Mouse (Mus musculus) forebrain, embryonic 11.5 days (tissue): ENCODE measurements around the gene Ssrp1. TPM values are rescaled to one million over a fixed set of nuclear protein-coding genes. Genes with fewer than 3 reads are reported as not detected.

ENCODE experiments used
- ATAC-seq: fragments of 200-750 bp; cut with Nextera tagmentation; replicated peaks from 2 replicates; pipeline ENCODE4 v1.8.0; 2017; ENCODE audit warnings: moderate TSS enrichment; ENCODE audit not compliant: low FRiP score
- DNase-seq: peaks from one replicate; pipeline ENCODE4 v3.0.0-alpha.2; 2017; ENCODE audit warnings: low spot score
- H3K27ac ChIP-seq: fragments of 300-500 bp; sonication (generic); 2 replicates; pipeline ENCODE4 v1.5.1; 2014; ENCODE audit warnings: low read depth, low read length
- H3K27me3 ChIP-seq: fragments of 300-500 bp; sonication (generic); 2 replicates; pipeline ENCODE4 v1.6.1; 2014; ENCODE audit warnings: mild to moderate bottlenecking, low read length, mixed read lengths; ENCODE audit not compliant: control insufficient read depth, insufficient read depth
- H3K36me3 ChIP-seq: fragments of 300-500 bp; sonication (generic); 2 replicates; pipeline ENCODE4 v1.6.1; 2014; ENCODE audit warnings: mild to moderate bottlenecking, low read length, moderate library complexity, mixed read lengths; ENCODE audit not compliant: control insufficient read depth, insufficient read depth
- H3K4me1 ChIP-seq: fragments of 300-500 bp; sonication (generic); replicated peaks from 2 replicates; pipeline ENCODE4 v1.6.1; 2014; ENCODE audit warnings: low read length, mixed read lengths; ENCODE audit not compliant: control insufficient read depth, insufficient read depth
- H3K4me2 ChIP-seq: fragments of 300-500 bp; sonication (generic); 2 replicates; pipeline ENCODE4 v1.6.1; 2014; ENCODE audit warnings: low read depth, mild to moderate bottlenecking, low read length, moderate library complexity, mixed read lengths; ENCODE audit not compliant: severe bottlenecking
- H3K4me3 ChIP-seq: fragments of 300-500 bp; sonication (generic); 2 replicates; pipeline ENCODE4 v1.5.1; 2014; ENCODE audit warnings: low read depth, low read length
- H3K9ac ChIP-seq: fragments of 300-500 bp; sonication (generic); 2 replicates; pipeline ENCODE4 v1.6.1; 2014; ENCODE audit warnings: low read length
- H3K9me3 ChIP-seq: fragments of 300-500 bp; sonication (generic); 2 replicates; pipeline ENCODE4 v1.6.1; 2016; ENCODE audit warnings: low read length, mixed read lengths; ENCODE audit not compliant: control insufficient read depth
- WGBS: fragments of 180-500 bp; shearing (Covaris S2); extraction: QIAGEN DNeasy Blood & Tissue Kit; methylation state at CpG from one replicate; pipeline ENCODE4 v1.1.7; 2014; 5-methylcytosine and 5-hydroxymethylcytosine counted together
- polyA plus RNA-seq: library from polyadenylated mRNA; unstranded; fragments of >200 nt; fragmentation: Nextera tagmentation; extraction: Ambion mirVana; gene quantifications from 2 replicates; pipeline ENCODE4 v1.2.1, GENCODE M21; 2014

Ssrp1 gene
- polyA plus RNA-seq, 1 experiment from 2014 or later = 375 TPM

DNA sequence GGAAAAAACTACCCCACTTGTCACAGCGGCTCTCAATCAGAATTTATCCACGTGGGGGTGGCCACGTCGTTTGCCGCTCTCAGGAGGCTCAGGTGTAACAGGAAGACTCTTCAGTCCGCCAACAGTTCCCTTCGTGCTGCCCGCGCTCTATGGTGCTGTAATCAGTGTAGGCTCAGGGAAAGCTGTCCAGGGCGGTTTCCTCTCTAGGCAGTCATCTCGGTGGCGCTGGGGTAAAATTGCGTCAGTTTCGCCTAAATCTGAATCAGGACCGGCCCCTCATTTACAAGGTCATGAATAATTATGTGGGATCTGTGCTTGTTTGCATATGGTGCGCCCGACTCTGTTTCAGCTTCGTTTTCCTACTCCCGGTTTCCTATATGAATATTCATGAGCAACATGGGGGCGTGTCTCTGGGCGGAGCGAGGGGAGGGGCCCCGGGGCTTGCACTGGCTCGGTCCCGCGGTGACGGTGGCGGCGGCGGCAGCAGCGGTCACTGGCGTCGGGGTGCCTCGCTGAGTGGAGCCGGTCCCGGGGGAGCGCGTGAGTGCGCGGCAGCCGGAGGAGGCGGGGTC, 10.6 kb downstream of the Ssrp1 start, which contains the start of gene Tnks1bp1:
Gene Tnks1bp1, plus strand, starts transcription at position 427 of the 572 bp plus-strand sequence.
- peak; percentile 96 for DNase-seq
- H3K27me3 ChIP-seq = no peaks in the 10 kb centered on the region
- H3K9ac ChIP-seq = peak within 1 kb of the TSS; percentile 66
- H3K36me3 ChIP-seq = peaks cover 9% of the 10 kb centered on the region
- H3K27ac ChIP-seq = peak within 1 kb of the TSS; percentile 75
- peak; percentile 84 for ATAC-seq
- H3K4me3 ChIP-seq = peak within 1 kb of the TSS; percentile 66
- WGBS = under 1% methylated on average over 42 of the region's 42 CpGs
- H3K4me2 ChIP-seq = peak within 1 kb of the TSS; percentile 60
- H3K9me3 ChIP-seq = no peaks in the 10 kb centered on the region
- peaks cover 28% of the 10 kb centered on the region for H3K4me1 ChIP-seq

DNA sequence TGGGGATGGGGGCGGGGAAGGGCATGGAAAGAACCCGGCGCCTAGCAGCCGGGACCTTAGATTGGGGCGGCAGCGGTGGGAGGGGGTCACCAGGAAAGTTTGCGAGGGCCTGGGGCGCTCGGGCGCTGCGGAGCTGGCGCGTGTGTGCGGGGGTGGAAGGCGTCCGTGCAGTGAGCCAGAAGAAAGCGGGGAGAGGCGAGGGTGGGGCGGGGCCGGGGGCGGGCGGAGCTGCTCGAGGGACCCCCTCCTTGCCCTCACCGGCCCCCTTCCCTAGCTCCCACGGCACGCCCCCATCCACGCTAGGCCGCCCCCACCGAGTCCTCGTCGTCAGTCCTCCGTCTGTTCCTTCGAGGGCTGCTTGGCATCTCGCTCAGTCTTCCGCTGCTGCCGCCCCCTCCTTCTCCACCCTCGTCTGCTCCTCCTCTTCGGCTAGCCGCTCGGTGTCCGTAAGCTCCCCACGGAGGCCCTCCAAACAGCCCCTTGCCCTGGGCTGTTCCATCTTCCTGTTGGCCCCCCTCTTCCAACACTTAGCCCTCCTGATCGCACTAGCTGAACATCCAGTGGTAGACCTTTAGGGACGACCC, 11.2 kb downstream of the Ssrp1 start:
- Histone ChIP-seq H3K4me3 (peak overlapping the region; percentile 66), H3K9me3 (no peaks in the 10 kb centered on the region), H3K27ac (peak overlapping the region; percentile 75), H3K4me1 (peaks cover 28% of the 10 kb centered on the region), H3K4me2 (peak overlapping the region; percentile 60), H3K9ac (peak overlapping the region; percentile 66), H3K36me3 (peaks cover 6% of the 10 kb centered on the region), H3K27me3 (no peaks in the 10 kb centered on the region)
- peak; percentile 86 for DNase-seq
- WGBS = under 1% methylated on average over 24 of the region's 44 CpGs
- ATAC-seq = peak; percentile 74

DNA sequence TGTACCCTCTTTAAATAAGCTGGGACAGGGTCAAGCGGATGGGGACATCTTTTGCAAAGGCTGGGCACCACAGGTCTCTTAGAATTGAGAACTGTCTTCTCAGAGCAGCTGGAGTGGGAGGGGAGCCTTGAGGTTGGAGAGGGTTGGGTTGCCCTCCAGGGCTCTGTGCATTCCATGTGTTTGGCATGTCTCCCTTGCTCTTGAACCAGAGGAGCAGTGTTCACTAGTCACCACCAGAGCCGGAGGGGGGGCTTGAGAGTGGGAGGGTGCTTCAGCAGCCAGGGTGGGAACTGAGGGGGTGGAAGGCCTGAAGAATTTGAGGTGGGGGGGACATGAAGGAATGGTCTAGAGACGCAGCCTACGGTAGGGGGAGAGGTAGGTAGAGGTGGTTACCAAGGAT, 12.2 kb downstream of the Ssrp1 start:
- Histone ChIP-seq H3K4me3 (0 out of 2 replicates have a peak overlapping the region, but pooled peaks have one; percentile 66), H3K27me3 (no peaks in the 10 kb centered on the region), H3K36me3 (no peaks in the 10 kb centered on the region; the same call in 1 of the 2 replicates), H3K9ac (no peak overlapping the region; the same call in 1 of the 2 replicates), H3K4me2 (peak overlapping the region; percentile 60; the same call in 1 of the 2 replicates), H3K9me3 (no peaks in the 10 kb centered on the region), H3K27ac (no peak overlapping the region; the same call in 1 of the 2 replicates), H3K4me1 (peaks cover 28% of the 10 kb centered on the region)
- no peak for ATAC-seq
- DNase-seq = no peak
- 68% methylated on average over 4 of the region's 4 CpGs for WGBS

DNA sequence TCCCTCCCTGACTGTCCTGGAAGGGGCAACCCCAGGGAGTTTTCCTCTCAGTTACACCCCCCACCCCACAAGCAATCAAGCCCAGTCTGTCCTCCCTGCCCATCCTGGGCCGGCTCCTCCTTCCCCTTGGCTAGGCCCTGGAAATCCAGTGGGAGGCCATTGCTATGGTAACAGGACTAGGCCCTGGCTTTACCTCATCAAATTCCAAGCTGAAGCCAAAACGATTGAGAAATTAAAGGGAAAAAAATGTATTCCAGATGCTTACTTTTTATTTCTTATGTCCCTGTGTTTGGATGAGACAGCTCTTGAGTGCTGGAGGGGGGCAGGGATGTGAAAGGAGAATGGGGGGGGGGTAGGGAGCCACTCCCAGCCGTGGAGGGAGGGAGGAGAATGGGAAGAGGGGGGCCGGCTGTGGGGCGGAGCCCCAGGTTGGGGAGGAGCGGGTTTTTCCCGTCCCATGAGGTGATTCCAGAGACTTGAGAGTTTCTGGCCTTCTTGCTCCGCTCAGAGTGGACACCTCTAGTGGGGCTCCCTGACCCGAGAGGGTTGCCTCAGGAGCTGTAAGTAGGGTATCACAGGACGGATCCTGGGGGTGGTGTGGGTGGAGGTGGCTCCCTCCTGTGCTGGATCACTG, 13.1 kb downstream of the Ssrp1 start:
- H3K9ac ChIP-seq = peak overlapping the region; percentile 37; the same call in 1 of the 2 replicates
- peaks cover 3% of the 10 kb centered on the region; the same call in 1 of the 2 replicates for H3K36me3 ChIP-seq
- DNase-seq (peak; percentile 75), ATAC-seq (peak; percentile 28; the same call in 1 of the 2 replicates)
- H3K4me2 ChIP-seq = peak overlapping the region; percentile 46
- no peaks in the 10 kb centered on the region for H3K9me3 ChIP-seq
- peak overlapping the region; percentile 14 for H3K4me3 ChIP-seq
- WGBS = 9% methylated on average over 10 of the region's 10 CpGs
- H3K27me3 ChIP-seq = no peaks in the 10 kb centered on the region
- peaks cover 28% of the 10 kb centered on the region for H3K4me1 ChIP-seq
- peak overlapping the region; percentile 41; the same call in 1 of the 2 replicates for H3K27ac ChIP-seq

DNA sequence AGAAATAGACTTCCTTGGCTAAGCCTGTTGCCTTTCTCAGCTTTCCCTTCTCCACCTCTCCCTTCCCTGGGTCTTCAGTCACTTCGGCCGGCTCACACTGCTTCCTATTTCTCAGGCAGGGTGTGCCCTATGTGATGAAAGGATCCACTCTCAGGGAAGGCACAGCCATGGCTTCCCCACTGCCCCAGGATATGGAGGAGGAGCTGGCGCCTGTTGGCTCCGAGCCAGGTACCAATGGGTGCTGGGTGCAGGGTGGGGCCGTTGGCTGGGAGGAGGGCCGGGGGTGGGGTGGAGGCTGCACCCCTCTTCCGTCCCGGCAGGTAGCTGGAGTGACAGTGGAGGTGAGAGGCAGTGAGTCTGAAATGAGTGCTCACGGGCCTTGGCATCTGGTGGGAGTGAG, 13.7 kb downstream of the Ssrp1 start:
- ATAC-seq = no peak
- Histone ChIP-seq H3K4me2 (peak overlapping the region; percentile 46), H3K9ac (peak overlapping the region; percentile 37; the same call in 1 of the 2 replicates), H3K27me3 (no peaks in the 10 kb centered on the region), H3K9me3 (no peaks in the 10 kb centered on the region), H3K4me3 (peak overlapping the region; percentile 14), H3K36me3 (peaks cover 3% of the 10 kb centered on the region; the same call in 1 of the 2 replicates), H3K4me1 (peaks cover 28% of the 10 kb centered on the region), H3K27ac (peak overlapping the region; percentile 27; the same call in 1 of the 2 replicates)
- WGBS = 65% methylated on average over 9 of the region's 9 CpGs
- DNase-seq = no peak

DNA sequence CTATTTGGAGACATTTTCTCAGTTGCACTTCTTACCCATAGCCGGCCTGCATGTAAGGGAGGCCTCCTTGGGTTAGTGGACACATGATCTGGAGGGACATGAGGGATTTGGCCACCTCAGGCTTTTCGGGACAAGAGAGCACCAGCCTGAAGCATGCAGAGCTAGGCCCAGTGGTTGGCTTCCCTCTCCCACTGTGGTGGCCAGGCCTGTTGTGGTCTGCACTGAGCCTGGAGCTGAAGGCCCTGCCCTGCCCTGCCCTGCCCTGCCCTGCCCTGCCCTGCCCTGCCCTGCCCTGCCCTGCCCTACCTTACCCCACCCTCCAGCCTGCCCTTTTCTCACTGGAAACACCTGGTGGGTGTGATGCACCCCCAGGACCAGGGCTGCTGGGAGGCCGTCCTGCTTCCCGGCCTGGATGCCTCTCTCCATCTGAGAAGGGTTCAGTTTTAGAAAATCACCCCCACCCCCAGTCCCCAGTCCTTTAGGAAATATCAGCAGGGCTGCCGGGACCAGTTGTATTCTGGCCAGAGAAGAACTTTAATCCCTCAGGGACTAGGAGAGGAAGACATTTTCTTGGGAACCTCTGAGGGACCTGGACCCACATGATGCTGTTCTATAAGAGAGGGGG, 16.3 kb downstream of the Ssrp1 start:
- ATAC-seq (no peak), DNase-seq (no peak)
- Histone ChIP-seq H3K4me3 (no peak overlapping the region), H3K27me3 (no peaks in the 10 kb centered on the region), H3K9ac (no peak overlapping the region), H3K9me3 (no peaks in the 10 kb centered on the region), H3K36me3 (peaks cover 3% of the 10 kb centered on the region; the same call in 1 of the 2 replicates), H3K27ac (no peak overlapping the region), H3K4me2 (no peak overlapping the region), H3K4me1 (peaks cover 21% of the 10 kb centered on the region)
- WGBS = 92% methylated on average over 5 of the region's 5 CpGs

DNA sequence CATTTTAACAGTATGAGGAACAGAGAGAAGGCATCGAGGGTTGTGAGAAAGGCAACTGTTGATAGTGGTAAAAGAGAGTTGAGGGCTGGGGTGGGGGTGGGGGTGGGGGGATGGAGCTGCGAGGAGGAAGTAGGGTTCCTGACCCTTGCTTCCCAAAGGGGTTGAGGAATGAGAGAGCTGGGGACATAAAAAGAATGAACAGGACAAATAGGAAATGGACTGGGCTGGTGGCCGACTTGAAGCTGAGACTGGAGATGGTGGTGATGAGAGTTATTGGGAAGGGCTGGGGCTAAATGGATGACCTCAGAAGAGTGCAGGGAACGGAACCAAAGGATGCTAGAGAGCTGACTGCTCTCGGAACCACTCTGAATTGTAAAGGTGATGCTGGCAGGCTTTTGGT, 19.7 kb downstream of the Ssrp1 start:
- Histone ChIP-seq H3K9ac (no peak overlapping the region), H3K9me3 (no peaks in the 10 kb centered on the region), H3K36me3 (peaks cover 7% of the 10 kb centered on the region; the same call in 1 of the 2 replicates), H3K27ac (no peak overlapping the region), H3K4me3 (no peak overlapping the region), H3K4me2 (no peak overlapping the region), H3K4me1 (no peaks in the 10 kb centered on the region; the same call in 1 of the 2 replicates), H3K27me3 (no peaks in the 10 kb centered on the region)
- ATAC-seq (no peak), DNase-seq (no peak)
- WGBS = 76% methylated on average over 5 of the region's 5 CpGs

DNA sequence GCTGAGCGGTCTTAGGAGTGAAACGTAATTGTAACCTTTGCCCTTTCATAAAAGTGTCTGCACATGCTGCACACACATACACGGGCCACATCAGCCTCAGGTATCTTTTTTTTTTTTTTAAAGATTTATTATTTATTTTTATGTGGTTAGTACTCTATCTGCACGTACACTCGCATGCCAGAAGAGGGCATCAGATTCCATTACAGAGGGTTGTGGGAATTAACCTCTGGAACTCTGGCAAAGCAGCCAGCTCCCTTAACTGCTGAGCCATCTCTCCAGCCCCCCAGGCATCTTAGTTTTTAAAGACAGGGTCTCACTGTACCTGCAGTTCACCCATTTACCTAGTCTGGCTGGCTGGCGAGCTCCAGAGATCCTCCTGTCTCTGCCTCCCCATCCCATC, 22.6 kb downstream of the Ssrp1 start:
- ATAC-seq (0 out of 2 replicates have a peak, but pooled peaks have one; percentile 6), DNase-seq (no peak)
- Histone ChIP-seq H3K36me3 (peaks cover 5% of the 10 kb centered on the region; the same call in 1 of the 2 replicates), H3K27me3 (no peaks in the 10 kb centered on the region), H3K9ac (no peak overlapping the region), H3K4me1 (no peaks in the 10 kb centered on the region; the same call in 1 of the 2 replicates), H3K27ac (no peak overlapping the region), H3K9me3 (no peaks in the 10 kb centered on the region), H3K4me2 (no peak overlapping the region), H3K4me3 (no peak overlapping the region)
- 93% methylated on average over 6 of the region's 6 CpGs for WGBS
